Mouse (Mus musculus) thymus, adult 18-20 months (tissue): ENCODE measurements around the gene Egln1.

Experiments used
- DNase-seq, 2 experiments: peaks; one replicate each; pipeline ENCODE4 v3.0.0; 2022; ENCODE audit warnings: mixed read lengths in 2 of 2

Gene Egln1

GRCm38 (mm10) chr8:124949209-124950068 is at the start of gene Egln1:
Gene Egln1 (minus strand): TSS chr8:124949324.
- DNase-seq, result peak; percentile 73 to 76

GRCm38 (mm10) chr8:124995776-124996175 is 46.7 kb upstream of the Egln1 start:
- DNase-seq, result no peak

- no peak for DNase-seq
These were observed 42.5 kb upstream of the Egln1 start for GRCm38 (mm10) chr8:124991668-124991926.

- DNase-seq, result no peak
These were observed 42.0 kb upstream of the Egln1 start for GRCm38 (mm10) chr8:124990923-124991667.

- DNase-seq, result no peak
These were observed 31.7 kb upstream of the Egln1 start for GRCm38 (mm10) chr8:124980828-124981227.

- DNase-seq, result no peak
These were observed 30.9 kb upstream of the Egln1 start for GRCm38 (mm10) chr8:124980036-124980435.

- DNase-seq, result no peak
These were observed 28.9 kb upstream of the Egln1 start for GRCm38 (mm10) chr8:124978026-124978425.

- no peak for DNase-seq
These were observed 27.1 kb upstream of the Egln1 start for GRCm38 (mm10) chr8:124976211-124976610.

- DNase-seq, result no peak
These were observed 25.1 kb upstream of the Egln1 start for GRCm38 (mm10) chr8:124974254-124974653.

- no peak for DNase-seq
These were observed 24.1 kb upstream of the Egln1 start for GRCm38 (mm10) chr8:124973221-124973620.

GRCm38 (mm10) chr8:124970312-124970933 is 21.3 kb upstream of the Egln1 start:
- peak in 1 of 2 experiments; percentile 35 for DNase-seq

- DNase-seq, result no peak
These were observed 15.8 kb upstream of the Egln1 start for GRCm38 (mm10) chr8:124964966-124965365.

- DNase-seq, result no peak
These were observed 14.1 kb upstream of the Egln1 start for GRCm38 (mm10) chr8:124963246-124963645.

GRCm38 (mm10) chr8:124960226-124960880 is 11.2 kb upstream of the Egln1 start:
- DNase-seq, result no peak

- no peak for DNase-seq
These were observed 10.5 kb upstream of the Egln1 start for GRCm38 (mm10) chr8:124959462-124960225.

GRCm38 (mm10) chr8:124954572-124955082 is 5.5 kb upstream of the Egln1 start:
- no peak for DNase-seq

GRCm38 (mm10) chr8:124953188-124953587 is 4.1 kb upstream of the Egln1 start:
- DNase-seq, result no peak

- DNase-seq, result no peak
These were observed 1.7 kb upstream of the Egln1 start for GRCm38 (mm10) chr8:124950865-124951264.

- DNase-seq, result peak in 1 of 2 experiments; percentile 25
These were observed 939 bp upstream of the Egln1 start for GRCm38 (mm10) chr8:124950069-124950456.

GRCm38 (mm10) chr8:124948733-124949111 is 402 bp downstream of the Egln1 start:
- no peak for DNase-seq

- DNase-seq, result peak; percentile 40
These were observed 1.0 kb downstream of the Egln1 start for GRCm38 (mm10) chr8:124947865-124948732.
